Mouse (Mus musculus) liver, embryonic 14.5 days (tissue): ENCODE data around the gene Fnbp1. TPM values are rescaled to one million over a fixed set of nuclear protein-coding genes. Genes with fewer than 3 reads are reported as not detected.

Source experiments
- ATAC-seq: fragments of 200-750 bp; cut with Nextera tagmentation; 2 replicates; pipeline ENCODE4 v1.8.0; 2017; ENCODE audit warnings: moderate number of reproducible peaks, mild to moderate bottlenecking, moderate library complexity; ENCODE audit not compliant: insufficient read depth
- DNase-seq, 3 experiments: peaks; one replicate each; pipeline ENCODE4 v3.0.0-alpha.2; 2012 to 2013; ENCODE audit warnings: low read depth in 3 of 3, low spot score in 3 of 3
- H3K27ac ChIP-seq: fragments of 300-500 bp; sonication (generic); 2 replicates; pipeline ENCODE4 v1.5.1; 2014; ENCODE audit warnings: moderate library complexity, mild to moderate bottlenecking, control low read depth, inconsistent platforms
- H3K27me3 ChIP-seq: fragments of 300-500 bp; sonication (generic); 2 replicates; pipeline ENCODE4 v1.6.1; 2014; ENCODE audit warnings: mild to moderate bottlenecking, low read length, moderate library complexity; ENCODE audit not compliant: control insufficient read depth, insufficient read depth
- H3K36me3 ChIP-seq: fragments of 300-500 bp; sonication (generic); replicated peaks from 2 replicates; pipeline ENCODE4 v1.6.1; 2014; ENCODE audit warnings: low read depth; ENCODE audit not compliant: control insufficient read depth, insufficient read depth
- H3K4me1 ChIP-seq, 2 experiments: fragments of 200-500 bp in 1 of 2; fragments of 300-500 bp in 1 of 2; sonication (generic) in 1 of 2; replicated peaks; 2 replicates each; pipeline ENCODE4 v1.6.1; 2012 to 2014; ENCODE audit warnings: antibody characterized with exemption in 1 of 2, inconsistent platforms in 1 of 2, low read length in 1 of 2; ENCODE audit not compliant: control insufficient read depth in 2 of 2, insufficient read depth in 2 of 2
- H3K4me2 ChIP-seq: fragments of 300-500 bp; sonication (generic); 2 replicates; pipeline ENCODE4 v1.6.1; 2014; ENCODE audit warnings: low read depth, mild to moderate bottlenecking, control low read depth, moderate library complexity
- H3K4me3 ChIP-seq, 2 experiments: fragments of 200-500 bp in 1 of 2; fragments of 300-500 bp in 1 of 2; sonication (generic) in 1 of 2; 2 replicates each; pipeline ENCODE4 v1.5.1; 2012 to 2014; ENCODE audit warnings: low read depth in 2 of 2, low read length in 2 of 2, mild to moderate bottlenecking in 2 of 2, control low read depth in 1 of 2, inconsistent platforms in 1 of 2, moderate library complexity in 1 of 2; ENCODE audit not compliant: insufficient read depth in 1 of 2
- H3K9ac ChIP-seq: fragments of 300-500 bp; sonication (generic); replicated peaks from 2 replicates; pipeline ENCODE4 v1.6.1; 2014; ENCODE audit warnings: mild to moderate bottlenecking, control low read depth, moderate library complexity
- H3K9me3 ChIP-seq: fragments of 300-500 bp; sonication (generic); 2 replicates; pipeline ENCODE4 v1.6.1; 2016; ENCODE audit warnings: low read length, mixed read lengths; ENCODE audit not compliant: control insufficient read depth
- CTCF ChIP-seq: IDR thresholded peaks from 2 replicates; pipeline ENCODE4 v1.5.1; 2016; ENCODE audit warnings: antibody characterized with exemption, low read depth, control low read depth
- EP300 ChIP-seq: IDR thresholded peaks from 2 replicates; pipeline ENCODE4 v1.6.1; 2016; ENCODE audit warnings: antibody characterized with exemption, low read depth
- WGBS: fragments of 180-500 bp; shearing (Covaris S2); extraction: QIAGEN DNeasy Blood & Tissue Kit; methylation state at CpG from one replicate; pipeline ENCODE4 v1.1.7; 2014; ENCODE audit not compliant: insufficient replicate concordance; 5-methylcytosine and 5-hydroxymethylcytosine counted together
- polyA plus RNA-seq, 2 experiments: library from polyadenylated mRNA; depleted of rRNA in 1 of 2; stranded (reverse) in 1 of 2; unstranded in 1 of 2; fragments of >200 nt; fragmentation: Nextera tagmentation in 1 of 2; extraction: Ambion mirVana in 1 of 2; gene quantifications; 2 replicates each; pipeline versions ENCODE4 v1.2.1 to v1.2.3; 2012 to 2014

Gene Fnbp1
- polyA plus RNA-seq, 2 experiments: 3.9 to 6.4 TPM

- peaks cover 16% of the 10 kb centered on the region for H3K36me3 ChIP-seq
- WGBS: 40% methylated on average over 5 of the region's 5 CpGs
- no peak overlapping the region for H3K4me3 ChIP-seq
- no peak overlapping the region for H3K27ac ChIP-seq
- no peak overlapping the region for H3K9ac ChIP-seq
- no peak for TF ChIP-seq EP300
- TF ChIP-seq CTCF: no peak
- DNase-seq: no peak
- no peaks in the 10 kb centered on the region for H3K9me3 ChIP-seq
- no peaks in the 10 kb centered on the region for H3K27me3 ChIP-seq
- peak; percentile 13; the same call in 1 of the 2 replicates for ATAC-seq
- peaks cover 9 to 21% of the 10 kb centered on the region in 2 experiments for H3K4me1 ChIP-seq
- H3K4me2 ChIP-seq: no peak overlapping the region
Measured at GRCm38 (mm10) chr2:31164841-31165455, 23.1 kb upstream of the Fnbp1 start.

GRCm38 (mm10) chr2:31163361-31164118, 21.7 kb upstream of the Fnbp1 start:
- Histone ChIP-seq H3K27me3 (no peaks in the 10 kb centered on the region), H3K27ac (no peak overlapping the region), H3K4me3 (no peak overlapping the region), H3K36me3 (peaks cover 5% of the 10 kb centered on the region; the same call in 1 of the 2 replicates), H3K9ac (no peak overlapping the region), H3K4me1 (peaks cover 20 to 33% of the 10 kb centered on the region in 2 experiments), H3K9me3 (no peaks in the 10 kb centered on the region), H3K4me2 (no peak overlapping the region)
- ATAC-seq (no peak), DNase-seq (no peak)
- WGBS: 75% methylated on average over 11 of the region's 11 CpGs
- TF ChIP-seq CTCF (no peak), EP300 (no peak)

- TF ChIP-seq CTCF (no peak), EP300 (no peak)
- no peak overlapping the region for H3K4me2 ChIP-seq
- 66% methylated on average over 4 of the region's 4 CpGs for WGBS
Measured at GRCm38 (mm10) chr2:31161620-31162019, 19.8 kb upstream of the Fnbp1 start.

GRCm38 (mm10) chr2:31160147-31160920, 18.5 kb upstream of the Fnbp1 start:
- no peaks in the 10 kb centered on the region for H3K27me3 ChIP-seq
- TF ChIP-seq EP300 (peak; percentile 65), CTCF (no peak)
- no peak overlapping the region for H3K4me3 ChIP-seq
- H3K4me1 ChIP-seq: peaks cover 29 to 51% of the 10 kb centered on the region in 2 experiments
- H3K4me2 ChIP-seq: peak overlapping the region; percentile 22
- no peaks in the 10 kb centered on the region for H3K9me3 ChIP-seq
- ATAC-seq: peak; percentile 69; the same call in 1 of the 2 replicates
- 34% methylated on average over 10 of the region's 10 CpGs for WGBS
- H3K27ac ChIP-seq: no peak overlapping the region
- DNase-seq: peak in 2 of 3 experiments; percentile 42 to 45
- no peaks in the 10 kb centered on the region for H3K36me3 ChIP-seq
- H3K9ac ChIP-seq: no peak overlapping the region

More at GRCm38 (mm10) chr2:31161620-31162019, 19.8 kb upstream of the Fnbp1 start:
- Histone ChIP-seq H3K27me3 (no peaks in the 10 kb centered on the region), H3K36me3 (no peaks in the 10 kb centered on the region), H3K9me3 (no peaks in the 10 kb centered on the region), H3K4me3 (no peak overlapping the region), H3K4me1 (peaks cover 28 to 45% of the 10 kb centered on the region in 2 experiments), H3K27ac (no peak overlapping the region), H3K9ac (no peak overlapping the region)
- DNase-seq (no peak), ATAC-seq (no peak)
